Mouse (Mus musculus): Measurements from ENCODE around the gene Ncoa7.
"Not testable (repeated sequence)": the region's sequence is repeated elsewhere in the genome, so short reads cannot be mapped to it uniquely, and the experiment has no call there.

Ncoa7 gene

DNA sequence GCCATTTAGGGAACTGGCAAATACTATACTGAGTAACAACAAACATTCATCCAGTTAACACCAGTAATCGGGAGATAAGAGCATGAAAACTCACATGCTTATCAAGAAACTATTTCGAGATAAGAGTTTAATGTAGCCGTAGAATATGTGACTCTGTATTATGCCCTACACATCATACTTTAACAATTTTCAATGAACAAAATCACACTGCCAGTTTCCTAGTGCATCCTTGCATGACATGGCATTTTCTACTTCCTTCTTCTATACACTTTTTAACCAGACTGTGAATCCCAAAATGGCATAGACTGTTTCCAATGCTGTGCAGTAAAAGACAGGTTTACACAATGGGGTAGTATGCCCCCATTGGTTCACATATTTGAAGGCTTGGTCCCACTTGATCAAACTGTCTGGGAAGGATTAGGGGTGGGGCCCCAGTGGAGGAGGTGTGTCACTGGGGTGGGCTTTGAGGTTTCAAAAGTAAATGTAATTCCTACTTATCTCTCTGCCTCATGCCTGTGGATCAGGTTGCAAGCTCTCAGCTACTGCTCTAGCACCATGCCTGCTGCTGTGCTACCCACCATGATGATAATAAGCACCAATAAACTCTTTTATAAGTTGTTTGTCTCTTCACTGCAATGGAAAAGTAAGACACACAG, 15.3 kb downstream of the Ncoa7 start:
- DNase-seq: no peak

DNA sequence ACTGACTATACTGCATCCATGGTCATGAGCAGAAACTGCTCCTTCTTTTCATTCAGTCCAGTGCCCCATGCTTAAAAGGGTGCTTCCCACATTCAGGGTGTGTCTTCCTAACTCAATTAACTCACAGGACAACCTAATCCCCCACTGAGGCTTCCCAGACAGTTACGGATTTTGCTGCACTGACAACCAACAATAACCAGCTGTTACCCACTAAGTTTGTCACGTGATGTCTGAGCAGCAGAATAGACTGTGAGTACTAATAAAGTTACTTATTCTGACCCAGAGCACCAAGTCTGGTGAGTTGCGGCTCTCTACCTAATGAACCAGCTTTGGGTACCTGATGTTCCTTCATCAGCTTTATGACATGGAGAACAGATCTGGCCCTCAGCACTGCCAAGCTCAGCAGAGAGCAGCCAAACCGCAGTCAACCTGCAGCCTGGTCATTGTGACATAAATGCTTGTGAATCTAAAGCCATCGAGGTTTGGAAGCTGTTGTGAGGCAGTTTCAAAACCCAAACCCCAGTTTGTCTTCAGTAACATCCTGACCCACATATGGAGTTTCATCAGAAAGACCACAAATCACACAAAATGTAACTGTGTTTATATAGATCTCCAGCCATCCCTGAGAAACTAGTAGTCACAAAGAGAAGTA, 16.9 kb downstream of the Ncoa7 start:
- DNase-seq: no peak

DNA sequence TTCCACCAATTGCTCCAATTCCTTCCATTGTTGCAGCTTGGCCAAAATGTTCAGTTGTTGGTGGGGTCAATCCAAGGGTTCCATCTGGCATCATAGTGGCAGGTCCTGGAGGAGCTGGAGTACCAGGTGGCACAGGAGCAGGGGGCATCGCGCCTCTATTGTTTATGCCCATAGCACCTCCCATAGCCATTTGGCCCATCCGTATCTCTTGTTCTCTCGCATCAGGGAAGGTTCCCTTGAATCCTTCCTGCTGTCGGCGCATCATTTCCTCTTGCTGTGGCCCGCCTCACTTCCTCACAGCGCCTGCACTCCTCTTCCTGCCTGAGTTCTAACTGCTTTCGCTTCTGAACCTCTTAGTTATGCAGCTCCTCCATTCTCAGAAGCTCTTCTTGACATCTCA, 22.2 kb downstream of the Ncoa7 start:
- not testable (repeated sequence) for DNase-seq

DNA sequence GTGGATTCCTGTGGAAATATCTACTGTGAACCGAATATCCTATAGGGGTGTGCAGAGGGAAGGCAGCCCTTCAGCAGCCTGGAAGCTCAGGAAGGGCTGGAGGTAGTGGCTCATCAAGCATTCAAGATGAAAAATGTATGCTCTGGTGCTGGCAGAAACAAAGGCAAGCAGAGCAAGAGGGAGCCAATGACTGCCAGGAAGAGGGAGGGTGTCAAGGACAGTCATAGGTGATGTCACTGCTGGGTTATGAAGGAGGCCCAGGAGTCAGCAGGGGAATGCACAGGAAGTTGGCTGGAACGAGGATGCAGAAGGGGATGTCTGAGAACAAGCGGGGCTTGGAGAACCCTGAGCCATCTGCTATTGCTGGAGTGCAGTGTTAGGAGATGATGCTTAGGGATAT, 24.9 kb downstream of the Ncoa7 start:
- DNase-seq: peak; percentile 24

DNA sequence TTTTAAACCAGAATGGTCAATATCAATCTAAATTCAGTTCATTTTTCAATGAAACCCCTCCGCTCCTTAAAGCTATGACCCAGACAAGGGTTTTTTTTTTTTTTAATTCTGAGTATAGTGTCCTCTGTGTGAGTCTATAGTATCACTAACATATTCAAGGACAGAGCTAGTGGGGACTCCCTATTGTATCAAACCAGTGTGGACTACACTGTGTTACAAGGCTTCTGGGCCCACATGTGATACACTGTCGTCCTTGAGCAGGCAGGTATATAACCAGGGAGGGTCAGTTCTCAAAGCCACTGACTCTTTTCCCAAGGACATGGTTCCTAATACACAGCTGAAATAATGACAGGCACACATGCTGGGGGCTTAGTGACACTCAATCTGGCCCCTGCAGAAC, 27.1 kb downstream of the Ncoa7 start:
- no peak for DNase-seq

DNA sequence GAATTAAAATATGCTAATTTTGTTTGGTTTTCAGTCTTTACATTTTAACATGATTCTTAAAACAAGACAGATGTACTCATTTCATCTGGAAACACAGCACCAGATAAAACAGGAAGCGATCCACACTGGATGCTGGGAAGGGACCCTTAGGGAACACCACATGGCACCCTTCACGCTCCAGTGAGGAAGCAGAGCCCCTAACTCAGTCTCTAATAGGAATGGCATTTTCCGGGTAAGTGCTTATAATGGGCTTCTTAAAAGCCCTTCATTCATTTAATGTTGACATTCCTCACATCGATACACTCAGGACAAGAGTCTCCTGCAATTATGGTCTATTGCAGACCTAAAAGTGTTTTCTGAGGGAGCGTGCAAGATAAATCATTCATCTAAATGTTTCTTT, 27.6 kb downstream of the Ncoa7 start:
- peak; percentile 65 for DNase-seq

DNA sequence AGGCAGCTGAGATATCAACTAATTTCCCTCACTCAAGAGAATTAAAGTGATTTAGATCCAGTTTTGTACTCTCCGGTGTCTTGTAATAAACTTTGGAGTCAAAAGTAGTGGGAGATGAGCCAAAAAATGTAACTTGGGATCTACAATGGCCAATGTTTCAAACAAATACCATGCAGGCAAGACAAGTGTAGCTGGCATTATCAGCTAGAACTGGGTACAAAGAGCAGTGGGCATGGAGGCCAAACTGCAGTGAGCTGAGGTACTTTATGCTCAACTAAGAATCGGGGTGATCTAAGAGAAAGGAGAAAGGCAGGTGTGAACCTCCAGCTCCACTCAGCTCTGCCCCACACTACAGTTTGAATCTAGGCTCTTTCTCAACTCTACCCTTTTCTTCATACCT, 28.7 kb downstream of the Ncoa7 start:
- DNase-seq: no peak

DNA sequence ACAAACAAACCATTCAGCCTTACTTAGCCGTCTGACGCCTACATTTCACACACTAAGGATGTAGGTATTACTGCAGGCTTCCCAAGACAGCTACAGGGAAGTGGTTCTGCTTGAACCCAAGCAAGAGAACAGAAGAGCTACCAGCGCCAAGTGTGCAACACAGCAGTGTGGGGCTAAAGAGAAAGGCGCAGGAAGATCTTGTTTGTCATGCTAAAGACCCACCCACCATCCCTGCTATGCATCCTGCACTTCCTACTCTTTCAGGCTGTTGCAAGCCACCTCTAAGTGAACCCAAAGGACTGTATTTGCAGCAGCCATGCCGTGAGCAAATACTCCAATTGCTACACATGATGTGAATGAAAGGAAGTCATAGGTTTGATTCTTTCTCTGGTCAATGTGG, 29.9 kb downstream of the Ncoa7 start:
- no peak for DNase-seq

DNA sequence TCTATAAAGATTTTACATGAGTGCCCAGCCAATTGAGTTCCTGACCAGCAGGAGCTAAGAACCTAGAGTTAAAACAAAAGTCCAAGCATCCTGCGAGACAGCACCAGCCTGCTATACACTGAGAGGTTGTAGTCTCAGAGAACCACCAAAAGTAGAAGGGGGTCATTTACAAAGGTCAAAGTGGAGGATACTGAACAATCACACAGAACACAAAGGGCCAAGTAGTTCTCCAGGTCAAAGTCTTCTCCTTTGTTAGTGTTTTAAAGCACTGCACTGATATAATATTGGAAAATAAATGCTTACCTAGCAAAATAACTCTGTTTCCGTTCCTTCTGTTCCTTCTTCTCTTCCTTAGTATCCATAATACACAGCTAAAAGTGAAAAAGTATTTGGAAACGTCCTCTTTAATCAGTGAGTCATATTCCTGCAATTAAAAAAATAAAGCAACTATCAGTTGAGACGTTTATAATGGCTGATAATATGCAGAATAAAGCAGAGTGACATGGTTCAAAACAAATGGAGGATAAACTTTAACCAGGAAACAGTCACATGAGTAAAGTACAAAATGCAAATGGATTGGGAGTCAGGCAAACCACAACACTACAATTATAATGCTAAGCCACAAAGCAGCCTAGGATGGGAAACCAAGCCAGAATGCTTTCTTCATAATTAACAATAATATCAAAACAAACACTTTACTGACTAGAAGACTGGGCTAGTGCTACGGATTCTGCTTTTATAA, 31.5 kb downstream of the Ncoa7 start:
- no peak for DNase-seq

DNA sequence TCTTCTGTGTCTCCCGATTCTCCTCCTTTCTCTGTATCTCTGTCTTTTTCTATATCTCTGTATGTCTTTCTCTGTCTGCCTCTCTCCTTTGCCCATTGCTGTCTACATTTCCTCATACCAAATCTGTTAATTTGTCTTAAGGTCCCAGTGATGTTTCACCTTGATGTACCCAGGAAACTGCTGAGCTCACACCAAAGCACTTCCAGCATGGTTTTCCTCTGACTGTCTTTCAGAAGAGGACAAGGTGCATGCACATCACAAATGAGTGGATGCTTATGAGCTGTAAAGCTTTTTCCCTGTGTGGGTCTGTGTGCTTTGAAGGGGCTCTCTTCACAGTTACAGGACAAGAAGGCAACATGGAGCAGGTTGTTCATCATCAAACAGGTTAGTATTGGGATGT, 34.3 kb downstream of the Ncoa7 start:
- no peak for DNase-seq

DNA sequence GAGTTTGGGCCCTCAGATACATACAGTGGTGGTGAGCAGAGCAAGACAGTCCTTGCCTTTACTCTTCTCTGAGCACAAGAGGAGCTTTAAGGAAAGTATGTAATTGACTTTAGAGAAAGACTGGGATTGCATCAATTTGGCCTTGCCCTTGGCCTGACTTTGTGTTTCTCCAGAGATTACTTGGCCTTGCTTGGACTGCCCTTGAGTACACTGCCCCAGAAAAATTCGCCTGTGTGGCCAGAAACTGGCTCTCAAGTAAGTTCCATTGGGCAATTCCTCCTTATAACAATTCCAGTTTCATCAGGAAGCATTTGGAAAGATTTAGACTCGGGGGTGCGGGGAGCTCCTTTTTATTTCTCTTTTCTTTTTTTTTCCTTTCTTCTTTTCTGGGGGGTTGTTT, 34.9 kb downstream of the Ncoa7 start:
- DNase-seq: no peak

DNA sequence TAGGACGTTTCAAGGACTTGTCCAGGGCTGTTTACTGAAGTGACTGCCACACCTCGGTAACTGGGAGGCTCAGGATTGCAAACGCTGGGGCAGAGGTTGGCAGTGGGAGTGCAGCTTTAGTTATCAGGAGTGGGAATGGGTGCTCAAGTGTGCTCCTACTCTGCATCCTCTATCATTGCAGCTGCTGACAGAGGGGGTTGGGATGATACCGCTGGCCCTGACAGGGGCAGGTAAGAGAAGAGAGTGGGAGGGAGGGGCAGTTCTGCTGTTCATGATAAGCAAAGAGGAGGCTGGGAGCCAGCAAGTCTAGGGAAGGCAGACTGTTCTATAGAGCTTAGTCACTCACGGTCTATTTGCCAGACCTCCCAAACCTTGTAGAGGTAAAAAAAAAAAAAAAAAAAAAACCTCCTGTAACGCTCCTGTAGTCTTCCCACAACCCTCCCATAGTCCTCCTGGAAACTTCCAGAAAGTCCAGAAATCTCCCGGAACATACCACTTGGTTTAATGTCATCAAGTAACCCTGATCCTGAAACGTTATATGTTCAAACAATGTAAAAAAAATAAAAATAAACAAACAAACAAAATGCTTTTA, 39.9 kb downstream of the Ncoa7 start:
- DNase-seq: no peak

DNA sequence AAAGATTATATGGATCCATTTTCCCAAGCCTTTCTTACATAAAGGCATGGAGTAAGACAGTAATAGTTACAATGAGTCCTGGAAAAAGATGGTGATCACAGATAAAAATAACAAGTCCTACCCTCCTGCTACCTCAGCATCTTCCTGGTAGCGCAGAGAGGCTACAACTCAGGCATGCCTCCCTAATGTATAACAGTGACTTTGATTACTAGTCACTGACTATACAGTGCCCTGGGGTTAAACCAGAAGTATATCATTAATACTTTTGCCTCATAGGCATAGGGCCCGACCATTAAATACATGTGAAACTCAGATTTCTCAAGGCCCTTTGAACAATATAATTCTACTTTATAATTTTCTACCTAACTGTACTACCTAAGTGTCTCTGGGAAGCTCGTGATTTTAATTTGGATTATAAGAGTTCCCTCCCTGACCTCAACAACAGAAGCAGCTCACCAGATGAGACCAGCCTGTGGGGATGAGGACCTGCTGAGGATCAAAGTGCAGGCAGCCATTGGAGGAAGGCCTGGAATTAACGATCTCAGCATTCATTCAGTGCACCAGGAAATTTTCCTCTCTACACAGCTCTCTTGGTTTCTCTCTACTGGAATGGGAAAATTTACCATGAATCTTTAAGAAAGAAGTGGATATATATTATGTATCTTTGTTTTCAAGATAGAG, 40.7 kb downstream of the Ncoa7 start:
- DNase-seq: no peak

DNA sequence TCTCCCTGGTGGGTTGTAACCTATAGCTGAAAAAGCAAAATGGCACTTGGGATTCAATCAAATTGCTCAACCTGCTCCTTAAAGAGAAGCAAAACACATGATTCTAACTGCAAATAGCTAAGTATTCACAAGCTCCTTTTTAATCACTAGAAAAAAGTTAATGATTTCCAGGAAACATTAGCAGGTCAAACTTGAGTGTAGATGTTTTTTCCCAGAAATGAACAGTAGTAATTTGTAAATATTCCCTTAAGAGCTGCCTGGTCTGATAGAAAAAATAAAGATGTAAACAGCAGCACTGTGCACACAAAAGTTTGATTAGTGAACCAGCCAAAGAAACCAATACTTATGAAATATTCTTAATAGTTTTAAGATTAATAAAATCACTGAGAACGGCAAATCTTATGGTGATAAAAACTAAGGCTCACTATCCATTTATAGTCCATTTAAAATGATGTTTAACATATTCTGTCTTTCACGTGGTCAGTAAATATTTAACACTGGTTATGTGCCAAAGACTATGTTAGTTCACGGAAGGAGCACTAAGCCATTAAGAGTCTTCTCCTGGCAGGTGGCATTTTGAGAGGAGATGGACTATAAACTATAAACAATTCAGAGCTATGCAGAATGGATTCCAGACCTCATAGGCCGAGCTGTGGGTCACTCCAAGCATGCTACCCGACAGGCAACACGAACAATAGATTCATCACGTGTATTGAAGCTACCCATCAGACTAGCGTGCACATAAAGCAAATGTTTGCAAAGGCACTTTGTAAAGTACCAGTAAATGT, 43.6 kb downstream of the Ncoa7 start:
- no peak for DNase-seq

DNA sequence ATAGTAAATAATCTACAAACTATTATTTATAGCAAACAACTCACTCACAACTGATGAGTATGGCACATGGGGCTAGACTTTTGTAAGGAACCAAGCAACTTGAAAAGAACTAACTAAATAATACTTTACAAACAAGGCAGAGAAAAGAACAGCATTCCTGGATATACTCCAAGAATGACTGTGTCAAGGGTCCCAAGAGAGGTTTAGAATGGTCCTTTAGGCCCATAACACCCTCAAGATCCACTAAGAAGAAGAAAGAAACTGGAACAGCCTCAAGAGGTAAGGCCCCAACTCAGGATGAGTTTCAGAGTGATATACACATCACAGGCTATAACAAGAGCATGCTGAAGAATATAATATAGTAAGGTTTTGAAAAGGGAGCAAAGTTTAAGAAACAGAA, 47.1 kb downstream of the Ncoa7 start:
- DNase-seq: no peak

DNA sequence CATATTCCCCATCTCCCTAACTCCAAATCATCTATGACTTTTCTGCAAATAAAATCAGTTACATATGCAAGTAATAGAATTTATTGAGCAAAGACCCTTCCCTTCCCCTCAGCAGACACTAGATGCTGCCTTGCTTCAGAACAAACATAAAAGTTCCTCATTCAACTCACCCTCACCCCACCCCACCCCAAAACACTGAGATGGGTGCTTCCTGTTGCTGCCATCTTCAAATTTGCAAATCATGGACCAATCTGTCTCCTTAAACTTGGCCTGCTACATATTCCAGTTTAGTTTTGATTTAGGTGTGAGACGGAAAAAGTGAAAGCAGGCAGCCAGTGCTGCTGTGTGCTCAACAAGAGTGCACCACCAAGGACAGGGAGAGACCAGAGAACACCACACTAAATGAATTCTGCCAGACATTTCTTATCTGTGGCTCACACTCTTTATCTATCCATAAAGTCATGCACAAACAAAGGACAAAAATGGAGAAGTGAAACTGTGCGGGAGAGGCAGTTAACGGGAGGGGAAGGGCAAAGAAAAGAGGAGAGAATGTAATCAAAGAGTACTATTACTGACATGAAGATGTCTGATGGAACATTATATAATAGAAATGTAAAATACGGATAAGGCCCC, 48.2 kb downstream of the Ncoa7 start:
- no peak for DNase-seq

DNA sequence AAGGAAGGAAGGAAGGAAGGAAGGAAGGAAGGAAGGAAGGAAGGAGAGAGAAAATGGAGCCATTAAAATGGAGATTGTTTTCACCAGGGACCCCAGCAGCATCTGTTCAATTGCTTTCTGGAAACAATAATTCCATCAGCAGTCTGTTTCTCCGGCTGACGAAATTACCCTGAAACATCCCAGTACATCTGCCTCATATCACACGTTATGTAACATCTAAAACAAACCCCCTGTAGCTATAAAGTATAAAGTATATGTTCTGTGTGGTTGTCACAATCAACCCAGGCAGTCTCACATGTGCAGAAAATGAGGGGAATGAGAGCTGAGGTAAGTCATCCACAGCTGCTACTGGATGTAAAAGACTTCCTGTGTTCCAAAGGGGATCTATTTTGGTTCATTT, 49.0 kb downstream of the Ncoa7 start:
- DNase-seq: no peak

DNA sequence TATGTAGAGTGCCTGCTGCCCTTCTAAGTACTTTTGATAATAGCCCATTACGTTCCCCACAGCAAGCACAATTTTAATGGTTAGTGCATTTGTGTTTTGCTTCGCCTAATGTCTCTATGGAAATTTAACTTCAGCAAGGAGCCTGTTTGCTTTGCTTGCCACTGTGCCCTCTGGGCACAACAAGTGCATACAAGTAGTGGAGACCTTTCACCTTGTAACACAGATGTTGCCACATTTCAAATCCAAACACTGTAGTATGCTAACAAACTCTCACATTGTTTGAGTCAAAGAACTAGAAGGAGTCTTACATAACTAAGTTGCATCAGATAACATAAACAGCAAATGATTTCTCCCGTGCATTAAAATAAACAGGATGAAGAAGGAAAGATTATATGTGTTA, 50.6 kb downstream of the Ncoa7 start:
- no peak for DNase-seq

DNA sequence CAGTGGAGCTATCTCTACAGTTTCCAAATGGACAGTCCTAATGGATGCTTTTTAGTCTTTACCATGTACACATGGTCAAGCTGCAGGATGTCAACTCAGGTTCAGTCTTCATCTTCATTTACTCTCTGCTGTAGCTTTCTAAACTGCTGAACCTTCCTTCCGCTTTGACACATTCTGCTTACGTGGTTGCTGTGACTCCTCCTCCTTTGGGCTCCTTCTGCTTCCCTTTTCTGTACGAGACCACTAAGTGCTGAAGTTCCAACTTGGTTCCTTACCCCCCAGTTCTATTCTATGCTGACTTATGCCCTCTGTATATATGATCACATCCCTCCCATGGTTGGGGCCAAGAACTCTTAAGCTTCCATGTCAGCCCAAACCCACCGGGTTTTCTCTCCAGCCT, 51.5 kb downstream of the Ncoa7 start:
- DNase-seq: no peak

DNA sequence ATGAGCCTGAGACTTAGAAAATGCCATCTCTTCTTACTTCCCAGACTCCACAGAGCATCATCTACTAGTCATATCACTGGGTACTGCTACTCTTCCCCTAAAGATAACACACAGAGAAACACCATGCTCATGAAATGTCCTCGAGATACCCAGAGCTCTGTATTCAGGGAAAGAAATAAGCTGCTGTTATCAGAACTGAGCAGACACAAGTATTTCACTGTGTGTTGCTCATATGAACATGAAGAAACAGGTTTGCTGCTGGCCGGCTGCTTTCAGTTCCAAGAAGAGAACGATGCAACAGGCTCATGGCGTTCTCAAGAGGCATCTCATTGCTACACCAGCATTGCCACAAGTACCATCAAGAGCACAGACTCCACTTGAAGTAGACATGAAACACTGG, 53.3 kb downstream of the Ncoa7 start:
- no peak for DNase-seq

DNA sequence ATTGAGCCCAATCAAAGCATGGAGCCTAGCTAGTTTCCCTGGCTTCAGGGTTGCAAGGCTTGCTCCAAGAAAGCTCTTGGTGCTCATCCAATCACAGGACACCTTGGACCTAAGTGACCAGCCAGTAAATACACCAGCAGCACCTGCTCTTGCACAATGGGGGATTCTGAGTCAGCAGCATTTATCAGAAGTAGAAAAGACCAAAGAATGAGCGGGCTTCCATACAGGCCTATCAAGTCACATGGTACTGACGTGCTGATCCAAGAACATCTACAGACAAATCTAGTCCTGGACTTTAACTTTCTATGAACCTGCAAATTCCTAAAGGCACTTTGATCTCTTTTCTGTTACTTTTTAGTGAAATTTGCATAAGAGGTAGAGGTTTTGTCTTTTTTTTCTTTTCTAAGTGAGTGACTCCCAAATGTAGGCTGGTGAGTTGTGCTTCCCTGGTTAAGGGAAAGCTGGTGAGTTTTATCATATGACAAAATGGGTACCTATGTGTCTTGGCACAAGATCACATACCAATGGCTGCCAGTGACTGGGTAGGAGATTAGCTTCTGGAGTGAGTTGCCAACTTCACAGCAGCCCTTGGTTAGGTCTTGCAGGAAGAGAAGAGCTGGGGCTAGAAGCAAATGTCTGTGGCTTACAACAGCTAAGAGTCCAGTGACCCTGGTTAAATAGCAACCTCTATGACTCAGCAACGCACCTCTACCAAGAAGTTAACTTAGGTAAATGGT, 57.7 kb downstream of the Ncoa7 start:
- DNase-seq: no peak

Data from retina, postnatal 1 day (tissue).